Mouse (Mus musculus): ENCODE data around the gene Dot1l. TPM values are rescaled to one million over a fixed set of nuclear protein-coding genes. Genes with fewer than 3 reads are reported as not detected.

Gene Dot1l
- polyA plus RNA-seq, 1 experiment from 2014 or later, result 19.2 TPM

DNA sequence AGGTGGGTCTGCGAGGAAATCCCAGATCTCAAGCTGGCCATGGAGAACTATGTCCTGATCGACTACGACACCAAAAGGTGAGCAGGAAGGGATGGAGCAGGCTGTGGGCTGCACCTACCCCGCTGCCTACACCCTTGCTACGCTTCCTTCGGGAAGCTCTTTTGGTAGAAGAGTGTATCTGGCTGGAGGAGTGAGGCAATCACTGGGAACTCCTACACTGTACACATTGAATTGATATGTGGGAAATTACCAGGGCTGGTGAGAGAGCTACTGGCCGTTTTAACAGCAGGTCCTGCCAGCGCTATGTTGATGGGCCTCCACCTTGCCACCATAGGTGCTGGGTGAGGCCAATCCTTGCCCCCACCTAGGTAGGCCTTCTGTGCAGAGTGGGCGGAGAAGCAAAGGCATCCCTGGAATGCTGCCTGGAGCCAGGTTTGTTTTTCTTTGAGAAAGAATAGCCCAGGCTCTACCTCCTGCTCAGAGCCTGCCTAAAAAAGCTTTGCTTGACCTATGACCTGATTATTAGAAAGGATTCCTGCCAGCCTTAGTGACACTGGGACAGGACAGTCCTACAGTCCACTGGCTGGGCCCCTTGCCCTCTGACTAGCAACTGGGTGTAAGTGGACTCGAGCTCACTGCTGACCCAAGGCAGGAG, 11.3 kb downstream of the Dot1l start:
- ATAC-seq (replicated peaks; ENCODE audit: extremely low read depth, insufficient read depth, low FRiP score), result no peak
- Histone ChIP-seq H3K4me2 (ENCODE audit: low read depth, low read length) (no peak overlapping the region), H3K9ac (ENCODE audit: low read length) (peak overlapping the region; percentile 6; the same call in 1 of the 2 replicates), H3K9me3 (replicated peaks; ENCODE audit: control insufficient read depth, low read length) (no peaks in the 10 kb centered on the region), H3K4me3 (ENCODE audit: low read length) (no peak overlapping the region), H3K36me3 (ENCODE audit: control insufficient read depth, insufficient read depth) (peaks cover 42% of the 10 kb centered on the region), H3K27me3 (ENCODE audit: control insufficient read depth, insufficient read depth, low read length) (no peaks in the 10 kb centered on the region), H3K4me1 (ENCODE audit: control insufficient read depth, insufficient read depth, low read length) (peaks cover 22% of the 10 kb centered on the region), H3K27ac (ENCODE audit: low read length) (peak overlapping the region; percentile 34; the same call in 1 of the 2 replicates)
- WGBS, result 60% methylated on average over 10 of the region's 10 CpGs

DNA sequence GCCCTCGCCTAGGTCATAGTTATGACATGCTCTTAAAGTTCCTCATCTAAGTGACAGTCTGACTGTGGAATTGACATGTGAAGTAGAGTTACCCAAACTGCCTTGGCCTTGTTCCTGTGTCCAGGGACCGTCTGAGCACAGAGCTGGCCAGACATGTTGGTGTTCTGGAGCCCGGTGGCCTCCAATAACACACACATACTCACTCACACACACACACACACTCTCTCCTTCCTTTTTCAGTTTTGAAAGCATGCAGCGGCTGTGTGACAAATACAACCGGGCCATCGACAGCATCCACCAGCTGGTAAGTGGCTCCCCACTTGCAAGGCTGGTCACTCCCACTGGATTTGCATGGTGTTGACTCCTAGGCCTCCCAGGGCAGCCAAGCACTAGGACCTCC, 13.4 kb downstream of the Dot1l start:
- Histone ChIP-seq H3K27ac (ENCODE audit: low read length) (no peak overlapping the region), H3K4me1 (ENCODE audit: control insufficient read depth, insufficient read depth, low read length) (peaks cover 18% of the 10 kb centered on the region), H3K9ac (ENCODE audit: low read length) (no peak overlapping the region), H3K4me2 (ENCODE audit: low read depth, low read length) (no peak overlapping the region), H3K9me3 (replicated peaks; ENCODE audit: control insufficient read depth, low read length) (no peaks in the 10 kb centered on the region), H3K27me3 (ENCODE audit: control insufficient read depth, insufficient read depth, low read length) (no peaks in the 10 kb centered on the region), H3K4me3 (ENCODE audit: low read length) (no peak overlapping the region), H3K36me3 (ENCODE audit: control insufficient read depth, insufficient read depth) (peaks cover 55% of the 10 kb centered on the region)
- 82% methylated on average over 6 of the region's 6 CpGs for WGBS
- ATAC-seq (replicated peaks; ENCODE audit: extremely low read depth, insufficient read depth, low FRiP score), result no peak

- peaks cover 35% of the 10 kb centered on the region for H3K4me1 ChIP-seq (ENCODE audit: control insufficient read depth, insufficient read depth, low read length)
- no peaks in the 10 kb centered on the region for H3K27me3 ChIP-seq (ENCODE audit: control insufficient read depth, insufficient read depth, low read length)
- H3K4me2 ChIP-seq (ENCODE audit: low read depth, low read length), result peak overlapping the region; percentile 7; the same call in 1 of the 2 replicates
- WGBS, result 55% methylated on average over 5 of the region's 5 CpGs
- no peaks in the 10 kb centered on the region for H3K9me3 ChIP-seq (replicated peaks; ENCODE audit: control insufficient read depth, low read length)
- no peak overlapping the region for H3K4me3 ChIP-seq (ENCODE audit: low read length)
- peaks cover 45% of the 10 kb centered on the region for H3K36me3 ChIP-seq (ENCODE audit: control insufficient read depth, insufficient read depth)
- peak overlapping the region; percentile 96 for H3K27ac ChIP-seq (ENCODE audit: low read length)
- H3K9ac ChIP-seq (ENCODE audit: low read length), result peak overlapping the region; percentile 49
- ATAC-seq (replicated peaks; ENCODE audit: extremely low read depth, insufficient read depth, low FRiP score), result no peak
Measured at GRCm38 (mm10) chr10:80773816-80774215, 18.8 kb downstream of the Dot1l start.

GRCm38 (mm10) chr10:80774549-80774948, 19.5 kb downstream of the Dot1l start:
- Histone ChIP-seq H3K4me2 (ENCODE audit: low read depth, low read length) (no peak overlapping the region), H3K36me3 (ENCODE audit: control insufficient read depth, insufficient read depth) (peaks cover 46% of the 10 kb centered on the region)

GRCm38 (mm10) chr10:80774981-80775380, 20.0 kb downstream of the Dot1l start:
- H3K4me3 ChIP-seq (ENCODE audit: low read length), result no peak overlapping the region

More at GRCm38 (mm10) chr10:80774549-80774948, 19.5 kb downstream of the Dot1l start:
- Histone ChIP-seq H3K9me3 (replicated peaks; ENCODE audit: control insufficient read depth, low read length) (no peaks in the 10 kb centered on the region), H3K9ac (ENCODE audit: low read length) (peak overlapping the region; percentile 56; the same call in 1 of the 2 replicates), H3K4me1 (ENCODE audit: control insufficient read depth, insufficient read depth, low read length) (peaks cover 35% of the 10 kb centered on the region), H3K27ac (ENCODE audit: low read length) (peak overlapping the region; percentile 96), H3K27me3 (ENCODE audit: control insufficient read depth, insufficient read depth, low read length) (no peaks in the 10 kb centered on the region), H3K4me3 (ENCODE audit: low read length) (no peak overlapping the region)
- 18% methylated on average over 2 of the region's 2 CpGs for WGBS
- ATAC-seq (replicated peaks; ENCODE audit: extremely low read depth, insufficient read depth, low FRiP score), result peak; percentile 95

GRCm38 (mm10) chr10:80775731-80776130, 20.7 kb downstream of the Dot1l start:
- no peak for ATAC-seq (replicated peaks; ENCODE audit: extremely low read depth, insufficient read depth, low FRiP score)
- Histone ChIP-seq H3K4me1 (ENCODE audit: control insufficient read depth, insufficient read depth, low read length) (peaks cover 35% of the 10 kb centered on the region), H3K9me3 (replicated peaks; ENCODE audit: control insufficient read depth, low read length) (no peaks in the 10 kb centered on the region), H3K4me2 (ENCODE audit: low read depth, low read length) (no peak overlapping the region), H3K4me3 (ENCODE audit: low read length) (no peak overlapping the region), H3K36me3 (ENCODE audit: control insufficient read depth, insufficient read depth) (peaks cover 41% of the 10 kb centered on the region), H3K27ac (ENCODE audit: low read length) (peak overlapping the region; percentile 53), H3K9ac (ENCODE audit: low read length) (peak overlapping the region; percentile 39), H3K27me3 (ENCODE audit: control insufficient read depth, insufficient read depth, low read length) (no peaks in the 10 kb centered on the region)
- WGBS, result 62% methylated on average over 4 of the region's 4 CpGs

More at GRCm38 (mm10) chr10:80774981-80775380, 20.0 kb downstream of the Dot1l start:
- WGBS, result 38% methylated on average over 4 of the region's 4 CpGs
- ATAC-seq (replicated peaks; ENCODE audit: extremely low read depth, insufficient read depth, low FRiP score), result peak; percentile 10; the same call in 1 of the 2 replicates
- H3K36me3 ChIP-seq (ENCODE audit: control insufficient read depth, insufficient read depth), result peaks cover 45% of the 10 kb centered on the region
- H3K9me3 ChIP-seq (replicated peaks; ENCODE audit: control insufficient read depth, low read length), result no peaks in the 10 kb centered on the region
- H3K27ac ChIP-seq (ENCODE audit: low read length), result peak overlapping the region; percentile 53
- H3K9ac ChIP-seq (ENCODE audit: low read length), result peak overlapping the region; percentile 56
- no peaks in the 10 kb centered on the region for H3K27me3 ChIP-seq (ENCODE audit: control insufficient read depth, insufficient read depth, low read length)
- H3K4me1 ChIP-seq (ENCODE audit: control insufficient read depth, insufficient read depth, low read length), result peaks cover 35% of the 10 kb centered on the region
- no peak overlapping the region for H3K4me2 ChIP-seq (ENCODE audit: low read depth, low read length)

GRCm38 (mm10) chr10:80776358-80776869, 21.4 kb downstream of the Dot1l start:
- H3K4me1 ChIP-seq (ENCODE audit: control insufficient read depth, insufficient read depth, low read length), result peaks cover 35% of the 10 kb centered on the region
- WGBS, result 70% methylated on average over 6 of the region's 6 CpGs
- H3K27me3 ChIP-seq (ENCODE audit: control insufficient read depth, insufficient read depth, low read length), result no peaks in the 10 kb centered on the region
- H3K4me3 ChIP-seq (ENCODE audit: low read length), result no peak overlapping the region
- peaks cover 45% of the 10 kb centered on the region for H3K36me3 ChIP-seq (ENCODE audit: control insufficient read depth, insufficient read depth)
- no peak overlapping the region for H3K4me2 ChIP-seq (ENCODE audit: low read depth, low read length)
- no peaks in the 10 kb centered on the region for H3K9me3 ChIP-seq (replicated peaks; ENCODE audit: control insufficient read depth, low read length)
- peak overlapping the region; percentile 53; the same call in 1 of the 2 replicates for H3K27ac ChIP-seq (ENCODE audit: low read length)
- H3K9ac ChIP-seq (ENCODE audit: low read length), result peak overlapping the region; percentile 16; the same call in 1 of the 2 replicates
- ATAC-seq (replicated peaks; ENCODE audit: extremely low read depth, insufficient read depth, low FRiP score), result no peak

DNA sequence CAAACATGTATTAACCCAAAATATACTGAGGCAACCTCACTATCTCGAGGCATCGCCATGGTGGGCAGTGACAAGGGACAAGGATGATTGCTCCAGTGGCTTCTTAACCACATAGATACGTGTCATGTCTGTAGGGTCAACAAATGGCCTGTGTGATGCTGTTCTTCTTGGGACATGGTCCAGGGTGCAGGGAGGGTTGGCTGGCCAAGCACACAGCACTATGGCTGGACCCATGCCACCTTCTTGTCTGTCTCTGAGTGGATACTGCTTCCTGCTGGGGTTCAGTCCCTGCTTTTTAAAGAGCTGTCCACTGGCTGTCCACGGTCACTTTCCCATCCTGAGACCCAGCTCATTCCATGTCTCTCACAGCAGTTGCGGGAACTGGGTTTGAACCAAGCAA, 22.1 kb downstream of the Dot1l start:
- H3K27ac ChIP-seq (ENCODE audit: low read length), result no peak overlapping the region
- no peak for ATAC-seq (replicated peaks; ENCODE audit: extremely low read depth, insufficient read depth, low FRiP score)
- WGBS, result 89% methylated on average over 5 of the region's 5 CpGs
- no peaks in the 10 kb centered on the region for H3K27me3 ChIP-seq (ENCODE audit: control insufficient read depth, insufficient read depth, low read length)
- no peaks in the 10 kb centered on the region for H3K9me3 ChIP-seq (replicated peaks; ENCODE audit: control insufficient read depth, low read length)
- peaks cover 43% of the 10 kb centered on the region for H3K36me3 ChIP-seq (ENCODE audit: control insufficient read depth, insufficient read depth)
- H3K4me2 ChIP-seq (ENCODE audit: low read depth, low read length), result no peak overlapping the region
- H3K9ac ChIP-seq (ENCODE audit: low read length), result no peak overlapping the region
- no peak overlapping the region for H3K4me3 ChIP-seq (ENCODE audit: low read length)
- peaks cover 35% of the 10 kb centered on the region for H3K4me1 ChIP-seq (ENCODE audit: control insufficient read depth, insufficient read depth, low read length)

DNA sequence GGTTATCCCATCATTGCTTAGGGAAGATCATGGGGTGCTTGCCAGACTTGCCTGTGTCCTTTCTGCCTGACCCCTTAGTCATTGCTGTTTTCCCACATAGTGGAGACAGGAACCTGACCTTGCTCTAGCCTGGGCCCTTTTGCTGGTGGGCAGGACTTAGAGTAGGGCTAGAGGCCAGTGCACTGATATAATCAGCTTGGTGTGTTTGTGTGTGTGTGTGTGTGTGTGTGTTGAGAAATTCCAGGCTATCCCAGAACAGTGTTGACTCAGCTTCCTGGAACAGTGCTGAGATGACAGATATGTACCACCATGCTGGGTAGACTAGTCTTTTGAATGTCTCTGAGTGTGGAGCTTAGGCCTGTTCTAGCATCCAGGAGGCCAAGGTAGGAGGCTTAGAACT, 24.6 kb downstream of the Dot1l start:
- H3K27ac ChIP-seq (ENCODE audit: low read length), result no peak overlapping the region
- no peaks in the 10 kb centered on the region for H3K27me3 ChIP-seq (ENCODE audit: control insufficient read depth, insufficient read depth, low read length)
- no peaks in the 10 kb centered on the region for H3K9me3 ChIP-seq (replicated peaks; ENCODE audit: control insufficient read depth, low read length)
- H3K36me3 ChIP-seq (ENCODE audit: control insufficient read depth, insufficient read depth), result peaks cover 43% of the 10 kb centered on the region
- H3K4me2 ChIP-seq (ENCODE audit: low read depth, low read length), result no peak overlapping the region
- H3K4me1 ChIP-seq (ENCODE audit: control insufficient read depth, insufficient read depth, low read length), result peaks cover 18% of the 10 kb centered on the region
- no peak overlapping the region for H3K4me3 ChIP-seq (ENCODE audit: low read length)
- no peak for ATAC-seq (replicated peaks; ENCODE audit: extremely low read depth, insufficient read depth, low FRiP score)
- no peak overlapping the region for H3K9ac ChIP-seq (ENCODE audit: low read length)

Data from heart, embryonic 16.5 days (tissue).